Mouse (Mus musculus): ENCODE measurements at regions not wholly inside any gene's neighbourhood (a gene's known extent, or its start where the extent isn't known, plus 50 kb on each side); places are given as distances from the start of the nearest gene placed in this dataset.

DNA sequence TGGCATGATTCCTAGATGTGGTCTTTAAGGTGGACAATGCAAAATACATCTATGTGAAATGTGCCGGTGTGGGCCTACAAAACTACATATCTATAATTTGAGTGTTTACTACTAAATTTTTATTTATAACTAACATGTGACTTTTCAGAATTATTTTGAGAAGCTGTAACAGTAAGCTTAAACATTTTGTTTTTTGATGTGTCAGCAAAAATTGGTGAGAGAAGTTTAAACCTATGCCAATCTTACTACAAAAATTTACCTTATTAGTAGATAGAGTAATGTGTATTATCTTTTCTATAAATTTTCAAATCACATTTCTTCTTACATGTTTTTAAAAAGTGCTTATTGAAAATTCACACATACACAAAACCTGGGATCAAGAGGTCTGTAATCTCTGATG lies 525.1 kb upstream of the Rorb start:
- DNase-seq (ENCODE audit: low read depth, low spot score) = no peak

DNA sequence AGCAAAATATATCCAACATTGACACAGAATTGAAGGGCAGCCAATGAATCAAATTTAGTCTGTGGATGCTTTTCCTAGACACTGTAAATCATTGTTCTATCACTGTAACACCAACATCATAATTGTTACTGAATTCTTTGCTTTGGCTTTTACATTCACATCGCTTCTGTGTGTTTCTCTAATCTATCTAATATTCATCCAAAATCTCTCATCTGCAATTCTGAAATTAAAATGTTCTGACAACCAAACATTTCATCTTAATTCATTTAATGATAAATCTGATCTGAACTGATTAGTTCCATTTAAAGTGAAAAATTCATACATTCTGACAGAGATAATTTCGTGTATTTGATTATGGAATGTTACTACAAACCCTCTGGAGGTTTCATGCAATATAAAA lies 476.9 kb upstream of the Rorb start:
- DNase-seq (ENCODE audit: low read depth, low spot score) = no peak

DNA sequence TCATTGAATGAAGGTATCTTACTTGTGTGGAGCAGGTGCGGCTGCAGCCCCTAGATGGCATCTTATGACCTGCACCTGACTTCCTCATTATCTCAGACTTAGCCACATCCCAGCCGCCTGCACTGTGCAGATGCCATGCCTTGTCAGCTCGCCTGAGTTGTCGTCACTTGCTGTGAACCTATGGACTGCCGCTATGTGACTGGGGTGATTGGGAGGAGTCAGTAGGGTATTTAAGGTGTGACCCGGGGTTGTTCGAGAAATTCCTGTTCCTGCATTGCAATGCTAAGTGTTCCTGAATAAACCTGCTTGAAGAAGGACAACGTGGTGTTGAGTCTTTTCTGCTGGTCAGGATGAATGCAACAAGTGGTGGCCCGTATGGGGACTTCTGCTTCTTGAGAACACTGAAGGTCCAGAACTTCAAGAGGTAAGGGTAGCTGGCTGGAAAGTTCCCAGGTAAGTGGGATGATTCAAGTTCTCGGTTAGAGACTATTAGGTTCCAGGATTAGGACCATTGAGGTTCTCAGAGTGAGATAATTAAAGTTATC lies 464.1 kb upstream of the Rorb start:
- DNase-seq (ENCODE audit: low read depth, low spot score) = peak; percentile 52

DNA sequence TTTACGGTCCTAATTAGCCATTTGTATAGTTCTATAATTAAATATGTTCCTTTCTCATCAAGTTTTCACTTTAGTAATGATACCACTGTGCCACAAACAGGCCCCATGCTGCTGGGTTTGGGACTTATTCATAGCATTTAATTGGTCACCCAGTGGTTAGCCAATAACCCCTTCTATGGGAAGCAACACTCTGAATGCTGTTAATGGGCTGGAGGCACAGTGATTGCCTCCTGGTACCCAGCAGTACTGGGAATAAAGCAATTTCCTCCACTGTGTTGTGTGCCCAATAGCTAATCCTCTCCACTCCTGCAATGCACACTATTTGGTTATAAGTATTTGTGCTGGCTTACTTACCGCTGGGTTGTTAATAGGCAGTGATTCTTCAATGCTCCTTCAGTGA lies 453.7 kb upstream of the Rorb start:
- no peak for DNase-seq (ENCODE audit: low read depth, low spot score)

- DNase-seq (ENCODE audit: low read depth, low spot score) = no peak
These were observed 424.1 kb upstream of the Rorb start for GRCm38 (mm10) chr19:19535131-19535530.

- no peak for DNase-seq (ENCODE audit: low read depth, low spot score)
These were observed 413.2 kb upstream of the Rorb start for GRCm38 (mm10) chr19:19524232-19524631.

DNA sequence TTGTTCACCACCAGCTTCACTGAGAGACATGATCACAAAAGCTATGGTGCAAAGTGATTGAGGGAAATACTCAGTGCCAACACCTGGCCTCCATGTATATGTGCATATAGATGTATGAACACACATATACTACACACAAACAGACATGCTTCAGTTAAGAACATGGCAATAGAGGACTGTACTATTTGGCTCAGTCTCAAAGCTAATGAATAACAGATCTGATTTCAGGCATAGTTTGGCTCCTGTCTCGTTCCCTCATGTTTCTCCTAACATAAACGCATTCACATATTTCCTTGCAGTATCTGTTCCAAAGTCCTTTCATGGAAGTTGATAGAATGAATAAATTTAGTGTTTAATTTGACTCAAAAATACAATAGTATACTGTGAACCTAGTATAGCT lies 412.6 kb upstream of the Rorb start:
- no peak for DNase-seq (ENCODE audit: low read depth, low spot score)

DNA sequence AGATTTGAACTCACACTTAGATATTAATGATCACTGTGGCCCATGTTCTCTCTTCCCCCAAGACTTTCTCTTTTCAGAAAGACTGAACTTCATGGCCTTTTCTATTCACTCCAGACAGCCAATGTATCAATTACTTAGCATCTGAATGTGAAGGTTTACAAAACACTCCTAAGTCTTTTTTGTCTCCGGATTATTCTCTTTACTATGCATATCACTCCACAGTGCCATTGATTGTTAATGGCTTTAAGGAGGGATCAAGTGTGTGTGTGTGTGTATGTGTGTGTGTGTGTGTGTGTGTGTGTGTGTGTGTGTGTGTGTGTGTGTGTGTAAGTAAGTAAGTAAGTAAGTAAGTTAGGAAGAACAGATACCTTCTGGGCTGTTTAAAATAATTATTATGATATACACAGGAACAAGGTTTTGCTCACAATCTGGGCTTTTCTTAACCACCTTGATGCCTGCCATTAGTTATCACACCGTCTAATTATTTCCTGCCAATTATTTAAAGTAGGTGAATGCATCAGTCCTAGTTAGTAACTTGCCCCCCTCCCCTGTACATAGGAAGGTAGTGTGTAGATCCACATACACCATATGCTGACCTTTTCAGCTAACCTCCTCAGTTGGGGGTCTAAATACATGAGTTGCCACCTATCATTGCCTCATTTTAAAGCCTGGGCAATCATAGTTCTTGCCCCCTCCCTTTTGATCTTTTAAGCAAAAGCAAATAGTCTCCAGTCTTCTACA lies 367.4 kb upstream of the Rorb start:
- DNase-seq (ENCODE audit: low read depth, low spot score) = no peak

Measured in R1 (cell line).